Mouse (Mus musculus): ENCODE data around the gene Prkcb.

DNA sequence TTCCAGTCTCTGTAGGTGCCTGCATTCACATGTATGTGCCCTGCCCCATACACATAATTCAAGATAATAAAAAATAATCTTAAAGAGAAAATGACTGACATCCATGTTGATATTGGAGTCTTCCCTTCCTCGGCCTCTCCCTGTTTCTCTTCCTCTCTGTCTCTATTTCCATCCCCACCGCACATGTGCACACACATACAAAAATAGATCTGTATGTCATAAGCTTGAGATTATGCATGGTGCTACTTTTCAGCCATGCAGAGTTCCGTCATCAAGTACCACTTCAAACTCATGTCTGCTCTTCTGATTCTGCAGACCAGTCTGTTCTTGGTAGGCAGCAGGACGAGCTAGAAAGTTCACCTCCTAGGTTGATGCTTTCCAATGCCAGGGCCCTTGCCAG, 6.8 kb downstream of the Prkcb start:
- TF ChIP-seq CTCF (IDR thresholded peaks at IDR 0.05; ENCODE audit: control insufficient read depth, insufficient read depth, insufficient read length) (no peak), MAX (IDR thresholded peaks at IDR 0.05) (no peak), MYOD1 (IDR thresholded peaks at IDR 0.05; ENCODE audit: control insufficient read depth, insufficient read length, low read depth) (no peak)
